Mouse (Mus musculus): ENCODE data around the gene Snx15. TPM values are rescaled to one million over a fixed set of nuclear protein-coding genes. Genes with fewer than 3 reads are reported as not detected.

Snx15 gene
- polyA plus RNA-seq, 1 experiment from 2014 or later: 64.3 TPM

DNA sequence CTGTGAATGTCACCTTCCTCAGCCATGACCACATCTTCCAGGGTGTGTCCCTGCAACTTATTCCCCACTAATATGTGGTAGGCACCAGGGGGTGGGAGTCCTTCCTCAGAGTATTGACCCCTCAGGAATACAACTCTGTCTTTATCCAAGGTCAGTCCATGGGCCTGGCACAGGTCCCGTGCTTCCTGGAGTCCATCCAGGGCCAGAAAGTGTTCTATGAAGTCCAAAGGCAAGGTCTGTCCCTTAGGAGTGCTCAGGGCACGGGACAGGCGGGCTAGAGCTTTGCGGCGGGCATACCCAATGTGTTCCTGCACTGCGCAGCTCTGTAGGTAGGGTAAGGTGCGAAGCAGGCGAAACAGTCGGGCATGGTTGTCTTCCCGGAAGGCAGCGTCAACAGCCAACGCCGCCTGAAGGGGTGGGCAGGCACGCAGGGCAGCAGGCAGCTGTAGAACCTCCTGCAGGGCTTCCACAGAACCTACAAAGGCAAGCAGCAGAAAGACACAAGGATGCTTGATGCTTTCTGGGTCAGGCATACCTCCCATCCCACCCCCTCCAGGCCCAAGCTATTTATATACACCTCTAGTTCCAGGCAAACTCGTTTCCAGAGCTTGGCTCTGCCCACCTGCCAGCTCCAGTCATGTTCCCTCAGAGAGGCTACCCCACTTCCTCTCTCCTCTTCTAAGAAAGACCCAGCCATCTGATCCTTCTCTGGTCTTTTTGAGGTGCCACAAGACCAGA is 11.8 kb downstream of the Snx15 start:
- Histone ChIP-seq H3K9me3 (ENCODE audit: control insufficient read depth, low read length) (no peaks in the 10 kb centered on the region), H3K36me3 (ENCODE audit: control insufficient read depth, insufficient read depth, low read length) (peaks cover 23% of the 10 kb centered on the region), H3K4me2 (ENCODE audit: low read length) (peak overlapping the region; percentile 90; the same call in 1 of the 2 replicates), H3K4me3 (ENCODE audit: low read length) (no peak overlapping the region), H3K9ac (ENCODE audit: low read depth, low read length) (0 out of 2 replicates have a peak overlapping the region, but pooled peaks have one; percentile 19), H3K27me3 (replicated peaks; ENCODE audit: control insufficient read depth, insufficient read depth, low read length) (no peaks in the 10 kb centered on the region), H3K27ac (ENCODE audit: low read depth, low read length) (no peak overlapping the region), H3K4me1 (ENCODE audit: control insufficient read depth, insufficient read depth, low read depth, low read length) (peaks cover 15% of the 10 kb centered on the region)
- WGBS: 92% methylated on average over 15 of the region's 15 CpGs
- no peak for ATAC-seq

DNA sequence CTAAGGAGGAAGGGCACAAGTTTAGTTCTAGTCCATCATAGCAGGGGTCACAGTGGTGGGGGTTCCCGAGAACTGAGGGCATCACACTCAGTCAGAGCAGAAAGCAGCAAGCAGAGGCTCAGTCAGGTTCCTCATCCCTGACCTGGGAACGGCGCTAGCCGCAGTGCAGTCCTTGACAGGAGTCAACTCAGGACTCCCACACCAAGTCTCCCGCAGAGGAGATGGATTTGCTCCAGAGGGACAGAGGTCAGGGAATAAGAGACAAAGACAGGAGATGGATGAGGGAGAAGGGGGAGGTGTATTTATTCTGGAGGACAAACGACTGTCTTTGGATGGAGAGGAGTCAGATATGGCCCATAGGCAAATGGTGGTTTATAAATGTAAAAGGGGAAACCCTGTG is 15.0 kb downstream of the Snx15 start:
- H3K4me3 ChIP-seq (ENCODE audit: low read length): no peak overlapping the region
- no peak for ATAC-seq
- no peak overlapping the region for H3K4me2 ChIP-seq (ENCODE audit: low read length)
- H3K9ac ChIP-seq (ENCODE audit: low read depth, low read length): no peak overlapping the region
- no peaks in the 10 kb centered on the region for H3K27me3 ChIP-seq (replicated peaks; ENCODE audit: control insufficient read depth, insufficient read depth, low read length)
- H3K27ac ChIP-seq (ENCODE audit: low read depth, low read length): no peak overlapping the region
- peaks cover 17% of the 10 kb centered on the region for H3K36me3 ChIP-seq (ENCODE audit: control insufficient read depth, insufficient read depth, low read length)
- no peaks in the 10 kb centered on the region for H3K9me3 ChIP-seq (ENCODE audit: control insufficient read depth, low read length)
- peaks cover 11% of the 10 kb centered on the region for H3K4me1 ChIP-seq (ENCODE audit: control insufficient read depth, insufficient read depth, low read depth, low read length)
- 61% methylated on average over 6 of the region's 6 CpGs for WGBS

DNA sequence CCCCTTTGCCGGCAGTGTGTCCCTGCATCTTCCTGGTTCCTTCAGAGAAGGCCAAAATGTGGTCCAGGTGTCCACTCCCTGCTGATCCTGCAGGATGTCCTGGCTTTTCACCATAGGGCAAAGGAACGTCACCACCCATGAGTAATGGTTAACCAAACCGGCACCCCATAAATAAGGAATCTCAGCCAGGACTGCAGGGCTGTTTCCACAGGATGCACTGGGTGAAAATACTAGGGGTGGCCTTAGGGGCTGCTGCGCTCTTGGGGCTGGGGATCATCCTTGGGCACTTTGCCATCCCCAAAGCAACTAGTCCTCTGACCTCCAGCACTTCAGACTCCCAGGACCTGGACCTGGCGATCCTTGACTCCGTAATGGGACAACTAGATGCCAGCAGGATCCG is 22.5 kb downstream of the Snx15 start, which contains the start of gene Naaladl1:
TSS of gene Naaladl1 (plus strand) at position 197 of the 400 bp plus-strand sequence.
- Histone ChIP-seq H3K4me1 (ENCODE audit: control insufficient read depth, insufficient read depth, low read depth, low read length) (no peaks in the 10 kb centered on the region), H3K4me3 (ENCODE audit: low read length) (no peak within 1 kb of the TSS), H3K27ac (ENCODE audit: low read depth, low read length) (no peak within 1 kb of the TSS), H3K9ac (ENCODE audit: low read depth, low read length) (no peak within 1 kb of the TSS), H3K27me3 (replicated peaks; ENCODE audit: control insufficient read depth, insufficient read depth, low read length) (no peaks in the 10 kb centered on the region), H3K4me2 (ENCODE audit: low read length) (no peak within 1 kb of the TSS), H3K36me3 (ENCODE audit: control insufficient read depth, insufficient read depth, low read length) (no peaks in the 10 kb centered on the region), H3K9me3 (ENCODE audit: control insufficient read depth, low read length) (no peaks in the 10 kb centered on the region)
- no peak for ATAC-seq
- WGBS: 83% methylated on average over 7 of the region's 7 CpGs

- Histone ChIP-seq H3K9ac (ENCODE audit: low read depth, low read length) (no peak overlapping the region), H3K4me1 (ENCODE audit: control insufficient read depth, insufficient read depth, low read depth, low read length) (no peaks in the 10 kb centered on the region), H3K9me3 (ENCODE audit: control insufficient read depth, low read length) (no peaks in the 10 kb centered on the region), H3K4me3 (ENCODE audit: low read length) (no peak overlapping the region), H3K36me3 (ENCODE audit: control insufficient read depth, insufficient read depth, low read length) (no peaks in the 10 kb centered on the region), H3K4me2 (ENCODE audit: low read length) (no peak overlapping the region), H3K27ac (ENCODE audit: low read depth, low read length) (no peak overlapping the region), H3K27me3 (replicated peaks; ENCODE audit: control insufficient read depth, insufficient read depth, low read length) (no peaks in the 10 kb centered on the region)
- WGBS: 84% methylated on average over 4 of the region's 4 CpGs
- no peak for ATAC-seq
Observed at GRCm38 (mm10) chr19:6104476-6104875, 23.6 kb downstream of the Snx15 start.

DNA sequence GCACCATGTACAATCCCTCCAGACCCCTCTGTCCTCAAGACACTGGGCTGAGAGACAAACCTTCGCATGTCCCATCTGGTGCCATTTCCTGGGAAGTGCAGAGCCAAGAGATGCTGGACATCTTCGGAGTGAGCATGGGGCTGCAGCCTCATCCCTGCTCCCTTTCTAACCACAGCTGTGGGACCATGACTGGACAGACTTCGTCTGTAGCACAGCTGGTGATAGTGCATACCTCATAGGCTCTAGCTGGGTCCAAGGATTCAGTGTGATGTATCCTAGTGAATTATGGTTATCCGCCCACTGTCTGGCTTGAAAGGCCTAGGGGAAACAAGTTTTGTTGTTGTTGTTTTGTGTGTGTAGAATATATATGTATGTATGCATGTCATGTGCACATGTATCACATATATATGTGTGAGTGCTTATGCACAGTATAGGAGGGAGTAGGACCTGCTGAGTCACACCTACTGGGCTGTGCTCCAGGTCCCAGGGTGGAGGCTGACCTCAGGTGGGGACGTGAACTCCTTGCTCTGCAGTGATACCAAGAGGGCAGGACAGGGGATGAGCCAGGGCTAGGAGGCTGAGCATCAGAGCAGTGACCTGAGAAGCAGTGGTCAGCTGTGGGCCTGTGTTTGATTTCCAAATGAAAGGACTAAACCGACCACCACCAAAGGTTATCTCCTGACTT is 25.8 kb downstream of the Snx15 start:
- Histone ChIP-seq H3K4me3 (ENCODE audit: low read length) (no peak overlapping the region), H3K27me3 (replicated peaks; ENCODE audit: control insufficient read depth, insufficient read depth, low read length) (no peaks in the 10 kb centered on the region), H3K4me1 (ENCODE audit: control insufficient read depth, insufficient read depth, low read depth, low read length) (no peaks in the 10 kb centered on the region), H3K36me3 (ENCODE audit: control insufficient read depth, insufficient read depth, low read length) (no peaks in the 10 kb centered on the region), H3K27ac (ENCODE audit: low read depth, low read length) (no peak overlapping the region), H3K4me2 (ENCODE audit: low read length) (no peak overlapping the region), H3K9me3 (ENCODE audit: control insufficient read depth, low read length) (no peaks in the 10 kb centered on the region), H3K9ac (ENCODE audit: low read depth, low read length) (no peak overlapping the region)
- 78% methylated on average over 6 of the region's 6 CpGs for WGBS
- no peak for ATAC-seq

DNA sequence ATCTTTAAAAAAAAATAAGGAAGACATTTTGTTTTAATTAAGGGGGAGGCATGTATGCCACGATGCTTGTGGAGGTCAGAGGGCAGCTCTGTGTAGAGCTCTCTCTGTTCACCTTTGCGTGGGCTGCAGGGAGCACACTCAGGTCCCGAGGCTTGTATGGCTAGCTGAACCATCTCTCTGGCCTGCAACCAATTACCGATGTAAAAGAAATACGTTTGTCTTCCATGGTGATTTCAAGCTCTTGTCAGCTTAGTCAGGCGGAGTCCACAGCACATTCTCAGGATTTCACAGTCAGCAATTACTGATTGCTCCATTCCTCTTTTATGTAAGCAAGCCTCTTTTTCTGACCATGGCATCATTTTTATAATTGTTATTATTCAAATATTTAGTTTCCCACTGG is 26.9 kb downstream of the Snx15 start:
- ATAC-seq: no peak
- no peaks in the 10 kb centered on the region for H3K9me3 ChIP-seq (ENCODE audit: control insufficient read depth, low read length)
- no peak overlapping the region for H3K4me3 ChIP-seq (ENCODE audit: low read length)
- no peak overlapping the region for H3K4me2 ChIP-seq (ENCODE audit: low read length)
- H3K27ac ChIP-seq (ENCODE audit: low read depth, low read length): no peak overlapping the region
- H3K4me1 ChIP-seq (ENCODE audit: control insufficient read depth, insufficient read depth, low read depth, low read length): no peaks in the 10 kb centered on the region
- H3K9ac ChIP-seq (ENCODE audit: low read depth, low read length): no peak overlapping the region
- no peaks in the 10 kb centered on the region for H3K36me3 ChIP-seq (ENCODE audit: control insufficient read depth, insufficient read depth, low read length)
- WGBS: 65% methylated on average over 6 of the region's 6 CpGs
- no peaks in the 10 kb centered on the region for H3K27me3 ChIP-seq (replicated peaks; ENCODE audit: control insufficient read depth, insufficient read depth, low read length)

DNA sequence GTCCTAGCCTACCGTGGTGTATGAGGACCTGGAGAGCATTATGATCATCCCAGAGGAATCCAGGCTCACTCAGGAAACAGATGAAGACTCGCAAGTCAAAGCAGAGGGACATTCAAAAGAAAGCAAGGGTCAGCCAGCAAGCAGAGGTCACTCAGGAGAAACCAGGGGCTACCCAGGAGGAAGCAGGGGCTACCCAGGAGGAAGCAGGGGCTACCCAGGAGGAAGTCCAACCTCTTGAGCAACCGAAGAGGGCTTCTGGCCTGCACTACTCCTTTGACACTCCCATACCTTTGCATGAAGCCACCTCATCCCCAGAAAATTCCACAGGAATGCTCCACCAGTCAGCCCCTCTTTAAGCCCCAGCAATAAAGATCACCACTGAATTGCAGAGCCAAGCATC is 30.3 kb downstream of the Snx15 start:
- no peaks in the 10 kb centered on the region for H3K27me3 ChIP-seq (replicated peaks; ENCODE audit: control insufficient read depth, insufficient read depth, low read length)
- no peak overlapping the region for H3K4me3 ChIP-seq (ENCODE audit: low read length)
- WGBS: 80% methylated on average over 3 of the region's 3 CpGs
- H3K4me1 ChIP-seq (ENCODE audit: control insufficient read depth, insufficient read depth, low read depth, low read length): no peaks in the 10 kb centered on the region
- ATAC-seq: no peak
- no peak overlapping the region for H3K9ac ChIP-seq (ENCODE audit: low read depth, low read length)
- H3K27ac ChIP-seq (ENCODE audit: low read depth, low read length): no peak overlapping the region
- H3K4me2 ChIP-seq (ENCODE audit: low read length): no peak overlapping the region
- no peaks in the 10 kb centered on the region for H3K9me3 ChIP-seq (ENCODE audit: control insufficient read depth, low read length)
- H3K36me3 ChIP-seq (ENCODE audit: control insufficient read depth, insufficient read depth, low read length): no peaks in the 10 kb centered on the region

DNA sequence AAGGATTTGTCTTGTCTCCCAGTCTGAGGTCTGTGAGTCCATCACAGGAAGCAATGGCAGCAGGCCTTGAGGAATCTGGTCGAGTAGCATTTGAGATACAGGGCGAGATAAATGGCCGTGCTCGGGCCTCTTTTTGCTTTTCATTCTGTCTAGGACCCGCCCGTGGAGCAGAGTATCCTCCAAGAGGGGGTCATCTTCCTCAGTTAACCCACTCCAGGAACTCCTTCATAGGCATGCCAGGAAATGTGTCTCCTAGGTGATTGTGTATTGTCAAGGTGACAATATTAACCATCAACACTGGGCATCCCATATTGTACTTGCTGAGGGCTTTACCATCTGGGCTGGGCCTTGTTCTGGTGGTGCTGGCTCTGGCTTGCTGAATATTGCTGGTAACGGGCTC is 34.0 kb downstream of the Snx15 start, which contains the start of gene AC131692.1:
TSS of gene AC131692.1 (plus strand) at position 301 of the 400 bp plus-strand sequence.
- no peak within 1 kb of the TSS for H3K4me2 ChIP-seq (ENCODE audit: low read length)
- H3K27ac ChIP-seq (ENCODE audit: low read depth, low read length): no peak within 1 kb of the TSS
- WGBS: 90% methylated on average over 7 of the region's 7 CpGs
- no peaks in the 10 kb centered on the region for H3K27me3 ChIP-seq (replicated peaks; ENCODE audit: control insufficient read depth, insufficient read depth, low read length)
- H3K9me3 ChIP-seq (ENCODE audit: control insufficient read depth, low read length): no peaks in the 10 kb centered on the region
- no peak for ATAC-seq
- H3K4me3 ChIP-seq (ENCODE audit: low read length): no peak within 1 kb of the TSS
- no peak within 1 kb of the TSS for H3K9ac ChIP-seq (ENCODE audit: low read depth, low read length)
- no peaks in the 10 kb centered on the region for H3K36me3 ChIP-seq (ENCODE audit: control insufficient read depth, insufficient read depth, low read length)
- no peaks in the 10 kb centered on the region for H3K4me1 ChIP-seq (ENCODE audit: control insufficient read depth, insufficient read depth, low read depth, low read length)

GRCm38 (mm10) chr19:6088841-6089240 is 39.3 kb downstream of the Snx15 start:
- H3K4me2 ChIP-seq (ENCODE audit: low read length): no peak overlapping the region
- H3K4me1 ChIP-seq (ENCODE audit: control insufficient read depth, insufficient read depth, low read depth, low read length): peaks cover 12% of the 10 kb centered on the region
- no peak overlapping the region for H3K9ac ChIP-seq (ENCODE audit: low read depth, low read length)
- ATAC-seq: no peak
- H3K4me3 ChIP-seq (ENCODE audit: low read length): no peak overlapping the region
- no peak overlapping the region for H3K27ac ChIP-seq (ENCODE audit: low read depth, low read length)
- H3K9me3 ChIP-seq (ENCODE audit: control insufficient read depth, low read length): no peaks in the 10 kb centered on the region
- H3K27me3 ChIP-seq (replicated peaks; ENCODE audit: control insufficient read depth, insufficient read depth, low read length): no peaks in the 10 kb centered on the region
- 91% methylated on average over 13 of the region's 13 CpGs for WGBS
- H3K36me3 ChIP-seq (ENCODE audit: control insufficient read depth, insufficient read depth, low read length): no peaks in the 10 kb centered on the region

Data from hindbrain, embryonic 16.5 days (tissue).